Mouse (Mus musculus): Measurements from ENCODE around the gene Bmp7. TPM values are rescaled to one million over a fixed set of nuclear protein-coding genes. Genes with fewer than 3 reads are reported as not detected.

The Bmp7 gene
- total RNA-seq (2021): under 1 TPM; 0.23 to 0.45 TPM
- long read RNA-seq, experiment 1, partial matches to known transcripts: 0 of 2 reads
- long read RNA-seq, experiment 1, other reads (novel, unspliced or antisense): 0 of 2 reads
- long read RNA-seq, experiment 2: 0 reads

DNA sequence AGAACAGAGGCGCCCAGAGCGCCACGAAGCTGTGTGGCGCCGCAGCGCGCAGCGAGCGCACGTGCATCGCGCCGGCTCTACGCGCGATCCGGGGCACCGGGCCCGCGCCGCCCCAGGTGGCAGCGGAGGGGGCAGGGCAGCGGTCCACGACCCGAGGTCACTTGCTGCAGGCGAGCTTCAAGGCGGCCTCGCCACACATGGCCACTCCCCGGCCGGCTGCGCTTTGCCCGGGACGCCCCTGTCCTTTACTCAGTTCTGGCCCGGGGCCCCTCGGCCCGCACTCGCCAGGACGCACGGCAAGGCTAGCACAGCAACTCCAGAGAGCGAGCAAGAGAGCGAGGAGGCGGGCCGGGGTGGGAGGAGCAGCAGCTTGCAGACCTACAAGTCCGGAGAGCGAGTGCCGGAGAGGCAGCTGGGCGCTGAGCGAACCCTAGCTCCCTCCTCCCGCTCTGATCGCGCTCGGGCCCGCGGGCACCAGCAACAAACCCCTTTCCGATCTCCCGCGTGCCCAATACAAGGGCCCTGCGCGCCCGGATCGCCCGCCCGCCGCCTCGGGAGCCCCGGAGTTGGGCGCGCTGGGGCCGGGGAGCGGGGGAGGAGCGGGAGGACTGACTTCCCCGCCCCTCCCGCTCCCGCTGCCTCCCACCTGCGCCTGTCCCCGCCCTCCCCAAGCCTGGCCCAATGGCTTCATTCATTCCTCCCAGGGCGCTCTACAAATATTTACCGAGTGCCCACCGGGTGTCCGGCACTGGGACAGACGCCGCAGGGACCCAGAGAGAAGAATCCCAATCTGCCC is at the start of gene Bmp7:
Gene Bmp7 (minus strand): TSS at position 319 of the 796 bp plus-strand sequence.
- no peak for TF ChIP-seq CTCF (IDR thresholded peaks at IDR 0.05)
- Histone ChIP-seq H3K4me3 (peak within 1 kb of the TSS; percentile 78), H3K27ac (peak within 1 kb of the TSS; percentile 46)
- peak; percentile 72 for DNase-seq
- intact Hi-C loops (cut with DNase I): no loop called here

DNA sequence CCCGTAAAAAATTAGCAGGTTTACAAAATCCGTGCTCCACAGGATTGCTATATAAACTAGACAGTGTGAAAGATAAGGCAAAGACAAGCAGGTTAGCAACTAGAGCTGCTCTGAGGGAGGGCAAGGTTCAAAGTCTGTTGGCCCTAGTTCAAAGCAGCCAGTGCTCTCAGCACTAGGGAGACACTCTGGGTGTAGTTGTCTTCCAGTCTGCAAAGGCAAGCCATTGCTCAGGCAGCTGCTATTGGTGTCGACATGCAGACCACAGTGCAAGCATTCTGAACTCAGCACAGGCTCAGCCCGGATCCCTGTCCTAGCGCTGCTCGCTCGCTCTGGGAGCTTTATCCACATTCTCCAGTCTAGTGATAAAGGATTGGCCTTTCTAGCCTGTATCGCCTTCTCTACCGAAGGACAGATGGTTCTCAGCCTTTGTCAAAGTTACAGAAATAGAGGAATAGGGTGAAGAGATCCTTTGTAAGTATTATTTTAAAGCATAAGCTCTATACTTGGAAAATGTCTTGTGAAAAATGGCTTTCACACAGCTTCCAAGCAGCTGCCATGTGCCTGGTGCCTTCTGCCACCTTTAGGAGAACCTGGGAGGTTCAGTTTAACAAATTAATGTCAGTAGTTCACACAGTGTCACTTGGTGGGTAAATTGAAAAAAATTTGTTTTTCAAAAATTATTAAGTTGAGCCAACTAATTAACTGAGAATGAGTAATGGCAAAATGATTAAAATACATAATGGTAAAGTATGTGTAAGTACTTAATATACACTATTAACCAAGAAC is 42.8 kb upstream of the Bmp7 start:
- Histone ChIP-seq H3K27ac (no peak overlapping the region), H3K4me3 (no peak overlapping the region)
- no peak for DNase-seq
- intact Hi-C loops (cut with DNase I): no loop called here
- no peak for TF ChIP-seq CTCF (IDR thresholded peaks at IDR 0.05)

DNA sequence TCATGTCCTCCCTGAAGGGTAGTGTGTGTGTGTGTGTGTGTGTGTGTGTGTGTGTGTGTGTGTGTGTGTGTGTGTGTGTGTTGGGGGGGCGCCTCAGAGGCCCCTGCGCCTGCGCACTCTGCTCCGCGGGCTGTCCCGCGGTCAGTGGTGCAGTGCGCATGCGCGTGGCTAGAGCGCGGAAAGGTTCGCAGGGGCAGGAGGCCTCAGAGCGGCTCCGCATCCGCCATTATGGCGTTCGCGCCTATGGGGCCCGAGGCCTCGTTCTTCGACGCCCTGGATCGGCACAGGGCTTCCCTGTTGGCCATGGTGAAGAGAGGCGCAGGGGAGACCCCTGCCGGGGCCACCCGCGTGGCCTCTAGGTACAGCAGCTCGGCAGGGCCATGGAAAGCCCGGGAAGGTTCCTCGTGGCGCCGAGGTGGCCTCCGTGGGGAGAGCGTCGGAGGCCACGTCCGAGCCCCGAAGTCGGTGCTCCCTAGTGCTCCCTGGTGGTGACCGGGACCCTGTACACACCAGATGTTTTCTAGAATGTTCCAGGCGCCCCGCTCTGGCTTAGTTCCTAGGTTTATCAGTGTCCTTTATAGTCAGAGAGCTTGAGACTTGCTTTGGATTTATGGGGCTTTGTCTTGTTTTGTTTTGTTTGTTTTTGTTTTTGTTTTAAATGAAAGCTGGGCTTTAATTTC is 39.7 kb upstream of the Bmp7 start:
- no peak for TF ChIP-seq CTCF (IDR thresholded peaks at IDR 0.05)
- intact Hi-C loops (cut with DNase I): no loop called here
- Histone ChIP-seq H3K27ac (no peak overlapping the region), H3K4me3 (no peak overlapping the region)
- DNase-seq: no peak

DNA sequence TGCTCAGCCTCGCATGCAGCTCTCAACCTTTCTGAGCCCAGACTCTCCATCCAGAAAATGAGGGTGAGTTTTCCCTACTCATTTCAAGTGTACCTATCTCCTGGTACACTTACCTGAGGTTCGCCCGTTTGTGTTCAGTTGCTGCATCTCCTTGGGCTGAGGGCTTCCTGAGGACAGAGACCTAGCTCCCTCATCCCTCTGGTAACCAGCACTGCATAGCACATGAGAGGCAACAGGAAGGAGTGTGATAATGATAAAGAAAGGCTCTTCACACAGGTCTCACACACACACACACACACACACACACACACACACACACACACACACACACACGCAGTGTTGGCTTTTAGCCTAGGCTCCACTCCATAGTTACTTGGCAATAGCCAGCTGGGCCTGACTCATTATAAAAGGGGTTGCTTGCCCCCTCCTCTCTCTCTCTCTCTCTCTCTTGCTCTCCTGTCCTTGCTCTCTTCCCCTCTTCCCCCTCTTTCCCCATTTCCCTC is 38.1 kb upstream of the Bmp7 start:
- intact Hi-C loops (cut with DNase I): no loop called here
- H3K4me3 ChIP-seq: no peak overlapping the region
- no peak for TF ChIP-seq CTCF (IDR thresholded peaks at IDR 0.05)
- H3K27ac ChIP-seq: no peak overlapping the region
- no peak for DNase-seq

DNA sequence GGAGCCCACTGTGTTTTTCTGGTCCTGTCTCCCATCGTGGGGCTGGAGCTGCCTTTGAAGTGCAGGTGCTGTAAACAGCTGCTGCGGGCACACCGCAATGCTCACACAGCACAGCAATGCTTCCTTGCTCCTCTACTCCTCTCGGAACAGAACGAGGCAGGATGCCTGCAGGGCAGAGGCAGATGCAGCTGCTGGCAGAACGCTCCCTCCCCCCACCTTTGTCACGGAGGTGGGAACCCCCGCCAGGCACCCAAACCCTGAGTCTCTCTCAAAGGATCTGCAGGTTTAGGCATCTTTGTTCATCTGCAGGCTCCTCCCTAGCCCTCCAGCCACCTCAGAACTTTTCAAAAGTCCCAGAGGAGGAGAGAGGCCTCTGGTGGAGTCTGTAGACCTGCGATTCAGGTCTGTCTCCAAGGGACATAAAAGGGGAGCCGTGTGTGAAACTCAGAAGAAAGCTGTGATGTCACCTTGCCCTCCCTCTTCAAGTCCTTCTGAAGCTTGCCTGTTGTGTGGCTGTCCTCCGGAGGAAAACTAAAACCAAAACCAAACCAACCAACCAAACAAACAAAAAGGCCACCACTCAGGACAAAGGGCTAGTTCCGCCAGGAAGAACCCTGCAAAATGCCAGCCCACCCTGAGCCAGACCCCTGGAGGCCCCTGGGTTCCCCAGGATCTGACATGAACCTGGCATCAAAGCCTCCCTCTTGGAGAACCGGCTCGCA is 37.4 kb upstream of the Bmp7 start, which contains the start of gene Spo11:
Gene Spo11 (plus strand): TSS at position 292 of the 722 bp plus-strand sequence.
- DNase-seq: no peak
- H3K4me3 ChIP-seq: peak within 1 kb of the TSS; percentile 38
- intact Hi-C loops (cut with DNase I): no loop called here
- 0 out of 2 replicates have a peak within 1 kb of the TSS, but pooled peaks have one; percentile 20 for H3K27ac ChIP-seq
- TF ChIP-seq CTCF (IDR thresholded peaks at IDR 0.05): no peak

DNA sequence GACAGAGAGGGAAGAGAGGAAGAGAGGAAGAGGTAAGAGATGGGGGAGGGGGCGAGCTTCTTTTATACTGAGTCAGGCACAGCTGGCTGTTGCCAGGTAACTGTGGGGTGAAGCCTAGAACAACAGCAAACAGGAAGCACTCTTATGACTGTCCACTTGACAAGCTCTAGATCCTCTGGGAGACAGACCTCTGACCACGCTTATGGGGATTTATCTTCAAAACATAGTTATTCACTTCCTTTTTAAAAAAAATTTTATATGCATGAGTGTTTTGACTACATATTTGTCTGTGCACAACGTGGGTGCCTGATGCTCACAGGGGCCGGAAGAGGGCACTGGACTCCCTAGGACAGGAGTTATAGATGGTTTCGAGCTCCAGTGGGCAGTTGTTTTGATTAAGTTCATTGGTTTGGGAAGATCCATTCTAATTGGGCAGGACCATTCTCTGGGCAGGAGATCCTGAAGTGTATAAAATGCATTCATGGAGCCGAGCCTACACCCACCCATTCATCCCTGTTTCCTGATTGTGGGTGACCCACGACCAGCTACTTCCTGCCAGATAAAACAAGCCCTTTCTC is 36.6 kb upstream of the Bmp7 start:
- Histone ChIP-seq H3K27ac (no peak overlapping the region), H3K4me3 (no peak overlapping the region; the same call in 1 of the 2 replicates)
- no peak for TF ChIP-seq CTCF (IDR thresholded peaks at IDR 0.05)
- intact Hi-C loops (cut with DNase I): no loop called here
- no peak for DNase-seq

DNA sequence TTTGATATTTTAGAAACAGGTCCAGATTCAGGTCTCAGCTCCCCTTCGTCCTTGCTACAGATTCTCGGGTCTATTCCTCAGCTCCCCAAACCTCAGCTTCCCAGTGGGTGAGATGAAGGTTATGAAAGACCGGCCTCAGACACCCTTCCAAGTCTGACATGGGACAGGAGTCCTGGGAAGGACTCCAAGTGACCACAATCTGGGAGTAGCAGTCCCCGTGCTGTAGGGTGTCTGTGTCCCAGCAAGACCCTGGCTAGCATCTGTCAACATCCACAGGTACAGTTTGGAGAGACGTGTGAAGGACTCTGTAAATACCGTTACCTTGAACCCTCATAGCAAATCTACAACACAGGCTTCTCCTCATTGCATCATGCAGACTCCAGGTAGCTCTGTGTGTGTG is 35.0 kb upstream of the Bmp7 start:
- no peak for DNase-seq
- H3K4me3 ChIP-seq: no peak overlapping the region
- intact Hi-C loops (cut with DNase I): no loop called here
- H3K27ac ChIP-seq: no peak overlapping the region
- no peak for TF ChIP-seq CTCF (IDR thresholded peaks at IDR 0.05)

DNA sequence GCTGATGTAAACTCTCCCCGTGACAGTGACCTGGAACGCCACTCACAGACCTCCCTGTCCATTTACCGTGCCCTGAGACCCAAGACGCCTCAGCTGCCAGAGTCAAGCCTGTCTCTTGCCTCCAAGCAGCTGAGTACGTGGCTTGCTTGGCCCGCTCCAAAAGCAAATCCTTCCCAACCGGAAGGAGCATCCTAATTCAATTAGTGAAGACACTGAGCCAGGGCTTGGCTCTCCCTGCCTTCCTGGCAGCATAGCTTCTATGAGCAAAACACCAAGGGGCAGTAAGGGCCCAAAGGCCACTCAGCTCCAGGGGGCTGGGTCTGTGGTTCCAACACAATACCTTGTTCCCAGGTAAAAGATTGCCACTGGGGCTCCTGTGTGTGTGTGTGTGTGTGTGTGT is 34.6 kb upstream of the Bmp7 start:
- Histone ChIP-seq H3K4me3 (no peak overlapping the region), H3K27ac (peak overlapping the region; percentile 46)
- TF ChIP-seq CTCF (IDR thresholded peaks at IDR 0.05): no peak
- DNase-seq: peak; percentile 38
- intact Hi-C loops (cut with DNase I): no loop called here

DNA sequence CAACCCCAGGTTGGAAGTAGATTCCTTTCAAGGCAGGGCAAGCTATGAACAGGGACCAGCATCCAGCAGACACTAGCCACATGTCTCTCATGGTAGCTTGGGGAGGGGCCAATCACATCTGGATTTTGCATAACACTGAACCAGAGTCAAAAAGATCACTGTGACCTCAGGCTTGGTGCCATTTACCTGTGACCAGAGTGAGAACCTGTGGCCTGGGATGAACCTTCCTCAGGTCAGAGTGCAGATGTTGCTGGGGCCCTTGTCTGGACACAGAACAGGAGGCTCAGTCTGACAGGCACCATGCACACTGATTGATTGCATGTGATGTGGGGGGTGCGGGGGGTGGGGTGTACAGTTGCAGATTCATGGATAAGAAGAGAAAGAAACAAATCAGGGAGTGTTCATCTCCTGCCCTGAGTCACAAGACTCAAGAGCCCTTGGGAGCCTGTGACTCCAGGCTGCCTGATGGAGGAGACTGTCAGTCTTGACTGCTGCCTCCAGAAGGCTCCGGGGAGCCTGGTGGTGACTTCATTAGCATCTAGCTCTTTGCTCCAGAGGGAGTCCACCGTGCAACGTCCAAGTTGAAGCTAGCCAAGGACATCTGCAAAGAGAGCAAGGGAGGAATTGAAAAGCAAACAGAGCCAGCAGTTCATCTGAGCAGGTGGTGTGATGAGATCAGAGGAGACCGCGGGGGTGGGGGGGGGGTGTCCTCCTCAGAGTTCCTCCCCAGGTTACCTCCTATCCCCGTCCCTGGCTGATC is 33.9 kb upstream of the Bmp7 start:
- intact Hi-C loops (cut with DNase I): no loop called here
- H3K27ac ChIP-seq: no peak overlapping the region; the same call in 1 of the 2 replicates
- no peak overlapping the region for H3K4me3 ChIP-seq
- peak; percentile 59 for DNase-seq
- no peak for TF ChIP-seq CTCF (IDR thresholded peaks at IDR 0.05)

DNA sequence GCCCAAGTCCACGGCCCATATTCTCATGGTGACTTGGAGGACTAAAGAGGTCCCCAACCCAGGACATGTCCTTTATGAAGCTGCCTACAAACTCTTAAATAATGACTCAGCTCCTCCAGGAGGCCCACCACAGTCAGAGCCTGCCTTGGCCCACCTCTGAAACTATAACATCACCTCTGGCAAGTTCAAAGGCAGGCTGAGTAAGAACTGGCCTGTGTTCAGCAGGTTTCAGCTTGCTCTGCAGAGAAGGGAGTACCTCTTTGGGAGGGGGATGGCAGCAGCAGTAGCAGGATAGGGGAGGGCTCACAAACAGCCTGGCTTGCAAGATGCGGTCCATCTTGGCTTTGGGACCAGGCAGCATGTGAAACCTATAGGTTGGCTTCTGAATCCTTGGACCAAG is 31.7 kb upstream of the Bmp7 start:
- intact Hi-C loops (cut with DNase I): no loop called here
- TF ChIP-seq CTCF (IDR thresholded peaks at IDR 0.05): no peak

DNA sequence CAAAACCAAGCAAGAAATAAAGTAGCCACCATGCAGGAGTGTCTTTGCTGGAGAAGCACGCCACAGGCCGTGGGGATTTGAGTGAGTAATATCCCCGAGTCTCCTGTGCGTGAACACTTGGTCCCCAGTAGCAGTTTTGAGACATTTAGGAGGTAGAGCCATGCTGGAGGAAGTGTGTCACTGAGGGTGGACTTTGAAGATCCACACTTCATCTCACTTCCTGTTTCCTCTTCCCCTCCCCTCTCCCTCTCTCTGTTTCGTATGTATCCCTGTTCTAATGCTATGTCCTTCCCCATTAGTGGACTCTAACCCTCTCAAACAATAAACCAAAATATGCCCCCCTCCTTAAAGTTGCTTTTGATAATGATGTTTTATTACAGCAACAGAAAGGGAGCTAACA is 26.4 kb upstream of the Bmp7 start:
- no peak overlapping the region for H3K27ac ChIP-seq
- DNase-seq: no peak
- H3K4me3 ChIP-seq: no peak overlapping the region
- intact Hi-C loops (cut with DNase I): no loop called here
- TF ChIP-seq CTCF (IDR thresholded peaks at IDR 0.05): no peak

More for the DNA sequence above, 31.7 kb upstream of the Bmp7 start:
- Histone ChIP-seq H3K4me3 (no peak overlapping the region), H3K27ac (no peak overlapping the region)
- DNase-seq: no peak

All from gastrocnemius, adult 2 months (tissue).